Mouse (Mus musculus) kidney, embryonic 14.5 days (tissue): ENCODE measurements around the gene Mettl26. TPM values are rescaled to one million over a fixed set of nuclear protein-coding genes. Genes with fewer than 3 reads are reported as not detected.
A peak's percentile ranks its signal among the peaks of the same experiment; 100 is the strongest.

Source experiments
- ATAC-seq: fragments of 200-750 bp; cut with Nextera tagmentation; 2 replicates; pipeline ENCODE4 v1.8.0; 2017; ENCODE audit warnings: moderate number of reproducible peaks, mild to moderate bottlenecking, moderate TSS enrichment, moderate library complexity; ENCODE audit not compliant: low FRiP score, low TSS enrichment
- H3K27ac ChIP-seq: fragments of 300-500 bp; sonication (generic); 2 replicates; pipeline ENCODE4 v1.5.1; 2014; ENCODE audit warnings: low read depth, mild to moderate bottlenecking, low read length, moderate library complexity, mixed read lengths
- H3K27me3 ChIP-seq: fragments of 300-500 bp; sonication (generic); 2 replicates; pipeline ENCODE4 v1.6.1; 2014; ENCODE audit warnings: mild to moderate bottlenecking, low read length; ENCODE audit not compliant: control insufficient read depth, insufficient read depth
- H3K36me3 ChIP-seq: fragments of 300-500 bp; sonication (generic); 2 replicates; pipeline ENCODE4 v1.6.1; 2014; ENCODE audit warnings: low read length, mixed read lengths; ENCODE audit not compliant: control insufficient read depth, insufficient read depth
- H3K4me1 ChIP-seq: fragments of 300-500 bp; sonication (generic); 2 replicates; pipeline ENCODE4 v1.6.1; 2014; ENCODE audit warnings: low read length, mixed read lengths; ENCODE audit not compliant: control insufficient read depth, insufficient read depth
- H3K4me2 ChIP-seq: fragments of 300-500 bp; sonication (generic); replicated peaks from 2 replicates; pipeline ENCODE4 v1.6.1; 2014; ENCODE audit warnings: low read depth, mild to moderate bottlenecking, low read length
- H3K4me3 ChIP-seq: fragments of 300-500 bp; sonication (generic); 2 replicates; pipeline ENCODE4 v1.5.1; 2014; ENCODE audit warnings: mild to moderate bottlenecking, low read length
- H3K9ac ChIP-seq: fragments of 300-500 bp; sonication (generic); 2 replicates; pipeline ENCODE4 v1.6.1; 2014; ENCODE audit warnings: low read depth, mild to moderate bottlenecking, low read length, moderate library complexity
- H3K9me3 ChIP-seq: fragments of 300-500 bp; sonication (generic); 2 replicates; pipeline ENCODE4 v1.6.1; 2016; ENCODE audit warnings: low read length; ENCODE audit not compliant: control insufficient read depth
- WGBS: fragments of 180-500 bp; shearing (Covaris S2); extraction: QIAGEN DNeasy Blood & Tissue Kit; methylation state at CpG from one replicate; pipeline ENCODE4 v1.1.7; 2014; 5-methylcytosine and 5-hydroxymethylcytosine counted together
- polyA plus RNA-seq: library from polyadenylated mRNA; unstranded; fragments of >200 nt; fragmentation: Nextera tagmentation; extraction: Ambion mirVana; gene quantifications from 2 replicates; pipeline ENCODE4 v1.2.1, GENCODE M21; 2014

Gene Mettl26
- polyA plus RNA-seq, 1 experiment from 2014 or later: 85.3 TPM

DNA sequence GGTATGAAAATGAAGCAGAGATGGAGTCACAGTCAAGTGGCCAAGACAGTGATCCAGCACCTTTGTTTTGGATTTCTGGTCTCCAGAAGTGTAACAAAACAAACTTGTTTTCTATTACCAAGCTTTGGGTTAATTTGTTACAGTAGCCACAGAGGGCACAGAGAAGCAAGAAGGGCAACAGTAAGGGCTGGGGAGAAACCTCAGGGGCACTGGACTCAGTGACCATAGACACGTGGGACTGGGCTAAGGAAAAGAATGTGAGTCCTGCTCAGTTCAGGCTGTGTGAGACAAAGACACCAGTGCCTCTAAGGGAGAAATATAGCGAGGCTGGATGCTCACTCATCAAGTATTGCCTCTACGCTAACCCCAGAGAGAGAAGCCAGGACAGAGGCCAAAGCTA lies 2.2 kb upstream of the Mettl26 start:
- no peak for ATAC-seq

DNA sequence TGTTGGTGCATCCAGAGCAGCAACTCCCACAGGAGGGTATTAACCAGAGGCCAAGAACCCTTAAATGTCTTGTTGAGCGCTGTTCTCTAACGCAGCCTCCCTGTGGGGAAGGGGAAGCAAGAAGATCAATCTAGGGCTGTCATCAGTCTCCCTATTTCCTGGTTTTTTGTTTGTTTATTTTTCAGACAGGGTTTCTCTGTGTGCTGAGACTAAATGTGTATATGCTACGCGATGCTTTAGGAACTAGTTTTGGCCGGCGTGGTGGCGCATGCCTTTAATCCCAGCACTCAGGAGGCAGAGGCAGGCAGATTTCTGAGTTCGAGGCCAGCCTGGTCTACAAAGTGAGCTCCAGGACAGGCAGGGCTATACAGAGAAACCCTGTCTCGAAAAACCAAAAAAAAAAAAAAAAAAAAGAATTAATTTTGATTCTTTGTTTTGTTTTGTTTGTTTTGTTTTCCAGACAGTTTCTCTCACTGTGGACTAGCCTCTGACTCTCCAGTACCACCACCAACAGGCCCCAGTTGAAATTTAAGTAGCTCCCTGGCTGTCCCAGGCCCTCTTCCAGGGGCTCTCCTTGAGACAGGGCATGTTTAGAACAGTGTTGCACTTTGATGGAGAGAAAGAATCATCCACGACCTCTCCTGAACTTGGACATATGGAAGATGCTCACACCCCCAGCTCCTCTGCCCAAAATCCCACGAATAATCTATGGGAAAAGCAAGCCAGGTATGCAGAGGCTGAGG lies 1.3 kb upstream of the Mettl26 start:
- H3K4me2 ChIP-seq: peak overlapping the region; percentile 73; the same call in 1 of the 2 replicates

More for the DNA sequence above, 2.2 kb upstream of the Mettl26 start:
- H3K36me3 ChIP-seq: peaks cover 2% of the 10 kb centered on the region; the same call in 1 of the 2 replicates
- H3K4me1 ChIP-seq: peaks cover 25% of the 10 kb centered on the region; the same call in 1 of the 2 replicates
- no peak overlapping the region for H3K9ac ChIP-seq
- H3K27ac ChIP-seq: no peak overlapping the region
- no peak overlapping the region for H3K4me3 ChIP-seq
- no peak overlapping the region for H3K4me2 ChIP-seq
- WGBS: 87% methylated on average over 3 of the region's 3 CpGs
- no peaks in the 10 kb centered on the region for H3K27me3 ChIP-seq
- H3K9me3 ChIP-seq: no peaks in the 10 kb centered on the region

DNA sequence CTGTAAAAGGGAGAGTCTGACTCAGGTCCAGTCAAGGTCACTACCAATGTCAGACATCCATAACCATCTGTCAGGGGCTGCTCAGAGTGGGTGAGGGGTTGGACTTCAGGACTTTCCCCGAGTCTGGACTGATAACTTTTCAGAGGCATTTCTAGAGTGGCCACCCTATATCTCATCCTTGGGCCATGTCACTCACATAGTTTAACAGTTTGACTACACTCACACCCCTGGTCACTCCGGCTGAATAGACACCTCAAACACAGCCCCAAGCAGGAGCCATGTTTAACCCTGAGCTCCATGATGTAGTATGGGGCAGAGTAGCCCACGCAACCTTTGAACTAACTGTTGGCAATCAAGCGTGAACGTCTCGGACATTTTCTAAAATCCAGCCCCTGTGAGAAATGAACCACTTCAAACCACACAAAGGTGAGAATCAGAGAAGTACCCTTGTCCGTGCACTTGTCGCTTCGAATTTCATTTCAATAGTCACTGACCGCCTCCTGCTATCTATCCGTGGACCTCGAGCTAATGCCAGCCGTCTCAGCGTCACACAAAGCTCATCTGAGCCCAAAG lies 640 bp upstream of the Mettl26 start:
- Histone ChIP-seq H3K4me2 (peak overlapping the region; percentile 73), H3K27ac (peak overlapping the region; percentile 79), H3K9ac (peak overlapping the region; percentile 75; the same call in 1 of the 2 replicates), H3K4me1 (peaks cover 16% of the 10 kb centered on the region; the same call in 1 of the 2 replicates), H3K36me3 (peaks cover 17% of the 10 kb centered on the region), H3K4me3 (peak overlapping the region; percentile 69), H3K27me3 (no peaks in the 10 kb centered on the region), H3K9me3 (no peaks in the 10 kb centered on the region)
- WGBS: 5% methylated on average over 14 of the region's 14 CpGs
- ATAC-seq: 0 out of 2 replicates have a peak, but pooled peaks have one; percentile 9

More for the DNA sequence above, 1.3 kb upstream of the Mettl26 start:
- no peaks in the 10 kb centered on the region for H3K9me3 ChIP-seq
- H3K4me3 ChIP-seq: peak overlapping the region; percentile 69; the same call in 1 of the 2 replicates
- H3K9ac ChIP-seq: no peak overlapping the region
- H3K4me1 ChIP-seq: peaks cover 21% of the 10 kb centered on the region; the same call in 1 of the 2 replicates
- no peak for ATAC-seq
- 69% methylated on average over 11 of the region's 11 CpGs for WGBS
- H3K27ac ChIP-seq: no peak overlapping the region
- peaks cover 11% of the 10 kb centered on the region for H3K36me3 ChIP-seq
- no peaks in the 10 kb centered on the region for H3K27me3 ChIP-seq

DNA sequence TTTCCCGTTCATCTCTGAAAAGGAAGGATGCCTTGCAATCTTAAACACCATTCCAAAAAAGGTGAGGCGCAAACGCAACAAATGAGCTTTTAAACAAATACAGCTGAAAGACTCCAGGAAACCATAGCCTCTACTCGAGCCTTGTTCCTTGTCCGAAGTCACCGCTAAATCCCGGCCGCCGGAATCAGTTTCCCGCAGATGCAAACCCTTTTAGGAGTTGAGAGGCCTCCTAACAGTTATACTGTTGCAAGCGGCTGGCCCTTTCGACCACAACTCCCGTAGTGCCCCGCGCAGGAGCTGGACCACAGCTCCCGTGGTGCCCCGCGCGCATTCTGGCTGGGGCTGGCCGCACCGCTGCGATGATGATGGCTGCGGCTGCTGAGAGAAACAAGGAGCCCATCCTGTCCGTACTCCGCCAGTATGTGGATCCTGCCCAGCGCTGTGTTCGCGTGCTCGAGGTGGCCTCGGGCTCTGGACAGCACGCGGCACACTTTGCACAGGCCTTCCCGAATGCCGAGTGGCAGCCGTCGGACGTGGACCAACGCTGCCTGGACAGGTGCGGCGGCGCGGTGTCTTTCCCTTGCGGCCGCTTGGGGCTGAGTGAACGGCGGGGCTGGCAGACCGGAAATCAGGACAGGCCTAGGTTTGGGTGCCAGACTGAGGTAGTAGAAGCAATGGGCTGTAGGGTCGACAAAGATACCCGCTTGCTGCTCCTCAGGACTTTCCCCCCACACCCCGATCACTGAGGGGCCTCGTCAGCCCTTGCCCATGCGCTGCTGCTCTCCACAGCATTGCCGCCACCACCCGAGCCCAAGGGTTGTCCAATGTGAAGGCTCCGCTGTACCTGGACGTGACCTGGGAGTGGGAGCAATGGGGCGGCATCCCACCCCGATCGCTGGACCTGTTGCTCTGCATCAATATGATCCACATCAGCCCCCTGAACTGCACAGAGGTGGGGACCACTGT lies 580 bp downstream of the Mettl26 start:
- Histone ChIP-seq H3K9me3 (no peaks in the 10 kb centered on the region), H3K9ac (peak overlapping the region; percentile 75), H3K4me2 (peak overlapping the region; percentile 73), H3K27me3 (no peaks in the 10 kb centered on the region), H3K4me3 (peak overlapping the region; percentile 69), H3K27ac (peak overlapping the region; percentile 93), H3K36me3 (peaks cover 17% of the 10 kb centered on the region), H3K4me1 (peaks cover 22% of the 10 kb centered on the region)
- peak; percentile 91 for ATAC-seq
- 1% methylated on average over 59 of the region's 59 CpGs for WGBS

DNA sequence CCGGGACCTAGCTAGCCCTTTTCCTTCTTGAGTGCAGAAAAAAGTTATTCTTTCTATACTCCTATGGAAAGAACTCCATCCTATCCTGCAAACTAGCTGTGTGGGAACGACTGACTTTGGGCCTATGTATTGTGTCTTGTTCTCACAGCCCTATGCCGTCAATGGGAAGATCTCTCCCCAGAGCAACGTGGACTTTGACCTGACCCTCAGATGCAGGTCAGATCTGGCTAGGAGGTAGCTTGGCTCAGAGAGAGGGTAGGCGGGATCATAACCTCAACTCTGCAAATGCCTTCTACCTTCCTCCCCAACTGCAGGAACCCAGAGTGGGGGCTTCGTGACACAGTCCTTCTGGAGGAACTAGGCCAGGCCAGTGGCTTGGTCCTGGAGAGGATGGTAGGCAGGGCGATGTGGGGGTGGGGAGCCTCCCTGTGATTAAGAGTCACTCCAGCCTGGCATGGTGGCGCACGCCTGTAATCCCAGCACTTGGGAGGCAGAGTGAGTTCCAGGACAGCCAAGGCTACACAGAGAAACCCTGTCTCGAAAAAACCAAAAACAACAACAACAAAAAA lies 1.6 kb downstream of the Mettl26 start:
- peaks cover 17% of the 10 kb centered on the region for H3K36me3 ChIP-seq
- peak overlapping the region; percentile 73 for H3K4me2 ChIP-seq
- no peaks in the 10 kb centered on the region for H3K27me3 ChIP-seq
- peak overlapping the region; percentile 69 for H3K4me3 ChIP-seq
- ATAC-seq: no peak
- H3K27ac ChIP-seq: 0 out of 2 replicates have a peak overlapping the region, but pooled peaks have one; percentile 1
- WGBS: 63% methylated on average over 10 of the region's 10 CpGs
- H3K9me3 ChIP-seq: no peaks in the 10 kb centered on the region
- peak overlapping the region; percentile 75 for H3K9ac ChIP-seq
- H3K4me1 ChIP-seq: peaks cover 30% of the 10 kb centered on the region

DNA sequence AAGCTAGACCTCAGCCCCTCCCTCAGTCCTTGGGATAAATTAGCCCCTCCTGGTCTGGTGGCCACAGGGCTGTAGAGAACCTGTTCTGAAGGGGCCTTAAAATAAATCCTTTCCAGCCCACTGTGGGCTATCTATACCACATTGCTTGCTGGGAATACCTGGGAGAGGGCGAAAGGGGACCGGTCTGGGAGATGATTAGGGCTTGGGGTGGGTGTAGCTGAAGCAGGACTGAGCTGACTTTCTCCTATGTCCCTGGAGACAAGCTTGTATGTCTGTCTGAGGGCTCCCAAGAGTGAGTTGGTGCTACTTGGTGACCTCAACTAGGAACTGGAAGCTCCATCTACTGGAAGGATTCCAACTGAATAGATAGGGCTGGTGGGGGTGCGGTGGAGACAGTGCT lies 2.2 kb downstream of the Mettl26 start:
- Histone ChIP-seq H3K4me2 (no peak overlapping the region), H3K36me3 (peaks cover 20% of the 10 kb centered on the region), H3K27ac (no peak overlapping the region), H3K27me3 (no peaks in the 10 kb centered on the region), H3K4me3 (no peak overlapping the region), H3K9ac (no peak overlapping the region), H3K9me3 (no peaks in the 10 kb centered on the region), H3K4me1 (peaks cover 33% of the 10 kb centered on the region)
- WGBS: 95% methylated on average over 3 of the region's 3 CpGs
- ATAC-seq: no peak

DNA sequence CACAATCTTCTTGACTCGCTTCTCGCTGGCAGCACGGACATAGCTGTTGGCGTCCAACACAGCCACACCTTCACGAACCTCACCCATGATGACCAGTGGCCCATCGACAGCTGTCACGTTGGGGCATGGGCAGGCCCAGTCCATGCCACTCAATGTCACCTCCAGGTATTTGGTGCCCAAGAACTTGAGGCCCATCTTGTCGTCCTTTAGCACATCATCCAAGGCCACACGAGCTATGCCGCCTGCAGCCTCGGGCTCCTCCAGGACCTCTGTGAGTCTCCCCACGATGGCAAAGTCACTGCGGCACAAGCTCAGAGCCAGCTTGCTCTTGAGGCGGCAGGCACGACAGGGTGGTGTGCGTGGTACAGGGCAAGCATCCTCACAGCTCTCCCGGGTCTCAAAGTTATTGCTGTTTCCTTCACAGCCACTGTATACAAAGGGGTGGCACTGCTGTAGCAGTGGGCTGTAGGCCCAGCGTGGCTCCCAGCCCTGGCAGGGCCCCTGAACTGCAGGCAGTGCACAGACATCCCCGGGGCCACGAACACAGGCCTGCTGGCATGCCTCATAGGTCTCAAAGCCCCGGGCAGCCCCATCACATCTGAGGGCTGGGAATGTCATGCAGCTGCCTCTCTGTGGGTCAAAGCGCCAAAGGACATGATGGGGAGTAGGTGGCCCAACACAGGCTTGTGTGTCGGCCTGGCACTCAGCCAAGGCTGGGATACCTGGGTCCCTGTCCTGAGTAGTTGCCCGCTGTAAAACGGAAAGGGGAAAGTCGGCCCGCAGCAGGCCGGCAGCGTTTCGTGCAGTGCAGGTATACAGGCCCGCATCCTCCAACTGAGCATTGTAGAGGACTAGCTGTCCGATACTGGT lies 3.1 kb downstream of the Mettl26 start:
- no peaks in the 10 kb centered on the region for H3K27me3 ChIP-seq
- H3K4me2 ChIP-seq: no peak overlapping the region
- H3K4me1 ChIP-seq: peaks cover 33% of the 10 kb centered on the region
- no peak overlapping the region for H3K4me3 ChIP-seq
- no peak overlapping the region for H3K27ac ChIP-seq
- ATAC-seq: no peak
- H3K9me3 ChIP-seq: no peaks in the 10 kb centered on the region
- no peak overlapping the region for H3K9ac ChIP-seq
- 93% methylated on average over 32 of the region's 32 CpGs for WGBS
- peaks cover 29% of the 10 kb centered on the region for H3K36me3 ChIP-seq
